Mouse (Mus musculus): ENCODE results near the gene Naa20. TPM values are rescaled to one million over a fixed set of nuclear protein-coding genes. Genes with fewer than 3 reads are reported as not detected.
A peak's percentile ranks its signal among the peaks of the same experiment; 100 is the strongest.

Naa20 gene
- polyA plus RNA-seq, 1 experiment from 2014 or later = 152 TPM

- H3K4me3 ChIP-seq = no peak overlapping the region
- no peak overlapping the region for H3K4me2 ChIP-seq (replicated peaks)
- no peaks in the 10 kb centered on the region for H3K27me3 ChIP-seq
- ATAC-seq (ENCODE audit: insufficient number of reproducible peaks, insufficient read depth, low FRiP score, low TSS enrichment) = no peak
- no peak overlapping the region for H3K27ac ChIP-seq
- no peak overlapping the region for H3K9ac ChIP-seq
- whole genome bisulfite sequencing = 90% methylated on average over 4 of the region's 4 CpGs
- H3K36me3 ChIP-seq = peaks cover 8% of the 10 kb centered on the region; the same call in 1 of the 2 replicates
- no peaks in the 10 kb centered on the region for H3K4me1 ChIP-seq
- H3K9me3 ChIP-seq = 0 out of 2 replicates have a peak, but pooled peaks cover 7% of the 10 kb centered on the region
These were observed 30.6 kb upstream of the Naa20 start for GRCm38 (mm10) chr2:145871308-145871707.

GRCm38 (mm10) chr2:145872099-145872498 is 29.8 kb upstream of the Naa20 start:
- Histone ChIP-seq H3K4me1 (no peaks in the 10 kb centered on the region), H3K4me3 (no peak overlapping the region), H3K4me2 (replicated peaks) (no peak overlapping the region), H3K9ac (no peak overlapping the region), H3K27ac (no peak overlapping the region), H3K36me3 (peaks cover 16% of the 10 kb centered on the region), H3K9me3 (0 out of 2 replicates have a peak, but pooled peaks cover under 1% of the 10 kb centered on the region), H3K27me3 (no peaks in the 10 kb centered on the region)
- WGBS = 88% methylated on average over 1 of the region's 1 CpGs
- ATAC-seq (ENCODE audit: insufficient number of reproducible peaks, insufficient read depth, low FRiP score, low TSS enrichment) = no peak

GRCm38 (mm10) chr2:145873953-145874352 is 27.9 kb upstream of the Naa20 start:
- Histone ChIP-seq H3K9me3 (no peaks in the 10 kb centered on the region), H3K27me3 (no peaks in the 10 kb centered on the region), H3K27ac (no peak overlapping the region), H3K4me3 (no peak overlapping the region), H3K36me3 (peaks cover 32% of the 10 kb centered on the region), H3K9ac (no peak overlapping the region), H3K4me1 (no peaks in the 10 kb centered on the region), H3K4me2 (replicated peaks) (no peak overlapping the region)
- 100% methylated on average over 1 of the region's 1 CpGs for WGBS
- ATAC-seq (ENCODE audit: insufficient number of reproducible peaks, insufficient read depth, low FRiP score, low TSS enrichment) = no peak

GRCm38 (mm10) chr2:145874879-145875482 is 26.9 kb upstream of the Naa20 start:
- WGBS = 74% methylated on average over 3 of the region's 3 CpGs
- no peak overlapping the region for H3K4me3 ChIP-seq
- no peaks in the 10 kb centered on the region for H3K9me3 ChIP-seq
- no peak overlapping the region for H3K4me2 ChIP-seq (replicated peaks)
- no peaks in the 10 kb centered on the region for H3K4me1 ChIP-seq
- no peak overlapping the region for H3K9ac ChIP-seq
- no peak overlapping the region for H3K27ac ChIP-seq
- no peaks in the 10 kb centered on the region for H3K27me3 ChIP-seq
- peaks cover 35% of the 10 kb centered on the region for H3K36me3 ChIP-seq
- no peak for ATAC-seq (ENCODE audit: insufficient number of reproducible peaks, insufficient read depth, low FRiP score, low TSS enrichment)

- Histone ChIP-seq H3K9me3 (no peaks in the 10 kb centered on the region), H3K36me3 (peaks cover 42% of the 10 kb centered on the region), H3K4me2 (replicated peaks) (no peak overlapping the region), H3K4me3 (no peak overlapping the region), H3K9ac (no peak overlapping the region), H3K27ac (no peak overlapping the region), H3K27me3 (no peaks in the 10 kb centered on the region), H3K4me1 (peaks cover 16% of the 10 kb centered on the region)
- no peak for ATAC-seq (ENCODE audit: insufficient number of reproducible peaks, insufficient read depth, low FRiP score, low TSS enrichment)
- 83% methylated on average over 3 of the region's 3 CpGs for WGBS
These were observed 24.7 kb upstream of the Naa20 start for GRCm38 (mm10) chr2:145877191-145877590.

DNA sequence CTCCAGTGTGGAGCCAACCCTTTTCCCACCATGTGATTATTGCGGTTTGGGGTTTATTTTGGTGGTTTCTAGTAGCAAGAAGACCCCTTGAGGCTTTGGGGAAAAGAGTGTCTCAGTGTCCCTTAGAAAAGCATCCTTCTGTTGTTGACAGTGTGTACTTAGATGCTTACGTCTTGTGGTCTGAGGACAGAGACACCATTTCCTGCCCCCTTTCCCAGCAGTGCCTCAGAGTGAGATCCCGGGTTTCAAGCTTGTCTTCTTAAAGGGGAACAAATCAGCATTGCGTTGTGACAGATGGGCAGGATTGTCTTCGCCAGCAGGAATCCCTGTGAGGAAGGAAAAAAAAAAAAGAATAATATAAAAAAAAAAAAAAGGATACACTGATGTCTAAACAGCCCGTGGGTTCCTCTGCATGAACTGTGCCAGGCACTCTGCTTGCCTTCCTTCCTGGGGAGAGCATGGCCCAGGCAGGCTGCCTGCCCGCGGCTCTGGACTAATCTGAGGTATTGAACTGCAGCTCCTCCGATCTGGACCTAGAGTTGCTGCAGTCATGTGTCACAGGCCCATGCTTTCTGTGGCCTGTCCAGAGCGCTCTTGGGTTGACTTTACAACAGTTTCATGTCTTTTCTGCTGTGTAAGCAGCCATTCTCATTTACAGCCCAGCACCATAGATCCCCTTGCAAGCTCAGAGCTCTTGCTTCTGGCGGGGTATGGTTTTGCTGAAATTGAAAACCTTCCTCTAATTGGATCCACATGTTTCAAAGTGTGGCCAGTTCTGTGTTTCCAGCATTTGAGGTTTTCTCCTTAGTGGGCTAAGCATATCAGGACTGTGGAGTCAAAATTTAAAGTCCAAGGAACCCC is 20.8 kb upstream of the Naa20 start:
- no peak overlapping the region for H3K4me3 ChIP-seq
- H3K36me3 ChIP-seq = peaks cover 52% of the 10 kb centered on the region
- 19% methylated on average over 11 of the region's 11 CpGs for WGBS
- ATAC-seq (ENCODE audit: insufficient number of reproducible peaks, insufficient read depth, low FRiP score, low TSS enrichment) = peak; percentile 80
- peak overlapping the region; percentile 25 for H3K4me2 ChIP-seq (replicated peaks)
- peaks cover 49% of the 10 kb centered on the region for H3K4me1 ChIP-seq
- H3K27ac ChIP-seq = peak overlapping the region; percentile 98
- no peak overlapping the region for H3K9ac ChIP-seq
- H3K9me3 ChIP-seq = no peaks in the 10 kb centered on the region
- H3K27me3 ChIP-seq = no peaks in the 10 kb centered on the region

GRCm38 (mm10) chr2:145881932-145882331 is 20.0 kb upstream of the Naa20 start:
- no peaks in the 10 kb centered on the region for H3K27me3 ChIP-seq
- H3K27ac ChIP-seq = peak overlapping the region; percentile 98
- H3K4me3 ChIP-seq = no peak overlapping the region
- H3K9ac ChIP-seq = no peak overlapping the region
- peaks cover 55% of the 10 kb centered on the region for H3K4me1 ChIP-seq
- 57% methylated on average over 5 of the region's 5 CpGs for WGBS
- H3K9me3 ChIP-seq = no peaks in the 10 kb centered on the region
- H3K36me3 ChIP-seq = peaks cover 44% of the 10 kb centered on the region
- ATAC-seq (ENCODE audit: insufficient number of reproducible peaks, insufficient read depth, low FRiP score, low TSS enrichment) = no peak
- peak overlapping the region; percentile 25 for H3K4me2 ChIP-seq (replicated peaks)

GRCm38 (mm10) chr2:145882398-145882797 is 19.5 kb upstream of the Naa20 start:
- Histone ChIP-seq H3K4me2 (replicated peaks) (no peak overlapping the region), H3K4me1 (peaks cover 58% of the 10 kb centered on the region), H3K27ac (peak overlapping the region; percentile 98), H3K36me3 (peaks cover 40% of the 10 kb centered on the region), H3K4me3 (no peak overlapping the region), H3K27me3 (no peaks in the 10 kb centered on the region), H3K9ac (no peak overlapping the region), H3K9me3 (no peaks in the 10 kb centered on the region)
- WGBS = 20% methylated on average over 2 of the region's 2 CpGs
- no peak for ATAC-seq (ENCODE audit: insufficient number of reproducible peaks, insufficient read depth, low FRiP score, low TSS enrichment)

DNA sequence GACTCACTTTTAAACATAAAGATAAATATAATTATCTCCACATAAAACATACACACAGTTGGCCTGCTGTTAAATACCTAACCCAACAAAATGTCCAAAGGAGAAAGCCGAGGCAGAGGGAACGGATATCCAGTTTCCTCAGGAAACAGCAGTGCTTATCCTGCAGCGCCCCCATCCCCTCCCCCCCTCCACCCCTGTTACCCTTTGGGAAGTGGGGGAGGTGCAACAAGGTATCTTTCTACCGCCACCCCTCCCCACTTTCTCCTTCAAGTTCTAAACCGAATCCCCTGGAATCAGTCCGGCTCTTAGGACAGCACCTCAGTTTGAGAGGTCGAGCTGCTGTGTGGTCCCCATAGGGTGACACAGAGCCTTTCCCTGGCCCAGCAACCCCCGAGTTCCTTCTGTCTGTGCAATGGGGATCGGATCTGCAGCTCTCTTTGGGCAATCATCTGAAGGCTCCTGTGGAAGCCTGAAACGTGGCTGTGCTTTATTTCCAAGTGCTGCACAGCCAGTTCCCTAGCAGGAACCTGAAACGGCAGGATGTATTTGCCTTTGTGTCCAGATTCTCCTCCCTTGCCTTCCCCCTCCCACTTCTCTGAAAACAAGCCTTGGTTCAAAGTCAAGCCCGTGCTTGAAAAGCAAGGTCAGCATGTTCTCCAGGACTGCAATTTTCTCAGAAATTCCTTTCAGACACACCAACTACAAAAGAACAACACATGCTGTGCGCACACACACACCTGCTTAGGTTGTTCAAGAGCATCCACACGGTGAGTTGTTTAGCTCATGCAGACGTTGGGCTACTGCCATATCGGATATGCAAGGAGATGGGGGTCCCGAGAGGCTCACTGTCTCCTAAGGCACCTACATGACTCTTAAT is 17.6 kb upstream of the Naa20 start:
- Histone ChIP-seq H3K9ac (peak overlapping the region; percentile 32), H3K4me3 (no peak overlapping the region), H3K27me3 (no peaks in the 10 kb centered on the region), H3K27ac (peak overlapping the region; percentile 94), H3K4me1 (peaks cover 73% of the 10 kb centered on the region), H3K4me2 (replicated peaks) (peak overlapping the region; percentile 23; the same call in 1 of the 2 replicates), H3K9me3 (no peaks in the 10 kb centered on the region), H3K36me3 (peaks cover 23% of the 10 kb centered on the region)
- WGBS = 14% methylated on average over 17 of the region's 17 CpGs
- no peak for ATAC-seq (ENCODE audit: insufficient number of reproducible peaks, insufficient read depth, low FRiP score, low TSS enrichment)

- Histone ChIP-seq H3K4me2 (replicated peaks) (0 out of 2 replicates have a peak overlapping the region, but pooled peaks have one; percentile 3), H3K9ac (no peak overlapping the region), H3K9me3 (no peaks in the 10 kb centered on the region), H3K36me3 (peaks cover 17% of the 10 kb centered on the region), H3K27me3 (no peaks in the 10 kb centered on the region), H3K27ac (peak overlapping the region; percentile 94), H3K4me1 (peaks cover 76% of the 10 kb centered on the region), H3K4me3 (no peak overlapping the region)
- WGBS = 40% methylated on average over 14 of the region's 14 CpGs
- ATAC-seq (ENCODE audit: insufficient number of reproducible peaks, insufficient read depth, low FRiP score, low TSS enrichment) = no peak
These were observed 16.8 kb upstream of the Naa20 start for GRCm38 (mm10) chr2:145884913-145885785.
